Mouse (Mus musculus): ENCODE results near the gene Scaper. TPM values are rescaled to one million over a fixed set of nuclear protein-coding genes. Genes with fewer than 3 reads are reported as not detected.

The Scaper gene
- total RNA-seq, 2 experiments from 2014 or later: 9.9 to 12.4 TPM

DNA sequence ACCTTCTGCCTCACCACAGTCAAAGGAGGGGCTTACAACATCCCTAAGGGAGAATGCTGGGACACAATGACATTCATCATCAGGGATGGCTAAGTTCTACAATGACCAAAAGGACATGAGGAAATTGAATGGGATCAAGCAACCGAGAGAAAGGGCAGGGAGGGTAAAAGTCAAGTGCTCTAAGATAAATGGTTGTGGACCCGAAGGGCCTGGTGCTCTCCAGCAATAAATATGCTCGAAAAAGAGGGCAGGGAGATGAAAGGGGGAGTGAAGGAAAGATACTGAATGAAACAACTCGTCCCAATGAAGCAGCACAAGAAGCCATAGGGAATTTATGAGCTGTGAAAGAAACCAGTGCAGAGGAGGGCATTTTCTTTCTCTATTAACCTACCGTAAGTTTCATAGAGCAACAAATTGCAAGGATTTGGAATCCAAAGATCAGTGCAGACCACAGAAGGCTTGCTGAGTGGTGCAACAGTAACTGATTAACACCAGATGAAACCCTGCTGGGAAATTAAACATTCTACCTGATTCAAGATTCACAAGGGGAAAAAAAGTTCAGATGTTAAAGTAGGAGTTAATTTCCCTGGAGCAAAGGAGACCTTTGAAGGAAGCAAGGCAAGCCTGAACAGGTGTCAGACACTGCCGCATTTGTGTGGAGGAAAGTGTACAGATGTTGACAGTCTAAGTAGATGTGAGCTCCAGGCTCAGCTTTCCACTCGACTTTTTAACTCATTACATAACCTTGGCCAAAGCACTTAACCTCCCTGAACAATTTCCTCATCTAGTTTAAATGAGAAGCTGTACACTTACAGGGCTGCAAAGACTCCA, 329.0 kb downstream of the Scaper start:
- DNase-seq: no peak

DNA sequence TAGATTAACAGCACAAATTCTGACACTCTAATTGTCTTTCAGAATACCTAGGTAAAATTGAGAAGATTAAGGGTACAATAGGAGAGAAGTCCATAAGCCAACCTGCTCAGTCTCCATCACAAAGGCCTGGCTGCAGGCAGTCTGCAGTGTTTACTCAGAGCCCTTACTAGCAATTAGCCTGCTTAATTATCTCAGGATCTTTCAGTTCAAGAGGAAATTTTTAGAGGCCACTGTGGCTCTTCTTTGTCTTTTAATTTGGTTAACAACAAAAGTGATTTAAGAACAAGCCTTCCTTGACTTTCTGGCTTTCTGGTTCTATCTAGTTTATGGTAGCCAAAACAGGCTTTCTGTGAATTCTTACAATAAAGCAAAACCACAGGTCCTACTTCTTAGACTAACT, 339.3 kb downstream of the Scaper start:
- no peak for DNase-seq

DNA sequence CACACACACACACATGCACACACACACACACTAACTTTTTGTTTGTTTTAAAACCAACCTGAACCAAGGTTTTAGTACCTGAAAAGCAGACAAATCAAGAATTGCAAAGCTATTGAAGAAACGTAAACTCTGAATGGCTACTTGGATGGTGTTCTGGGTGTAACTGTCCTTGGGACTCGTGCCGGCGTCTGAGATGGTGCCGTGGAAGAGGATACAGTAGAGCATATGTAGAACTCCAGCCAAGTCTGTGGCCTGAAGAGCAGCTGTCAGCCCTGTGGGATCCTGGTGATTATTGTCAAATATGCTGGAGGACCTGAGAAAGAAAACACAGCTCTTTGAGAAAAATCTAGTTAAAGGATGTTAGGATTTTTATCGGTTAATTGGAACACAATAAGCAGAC, 351.8 kb downstream of the Scaper start:
- no peak for DNase-seq

DNA sequence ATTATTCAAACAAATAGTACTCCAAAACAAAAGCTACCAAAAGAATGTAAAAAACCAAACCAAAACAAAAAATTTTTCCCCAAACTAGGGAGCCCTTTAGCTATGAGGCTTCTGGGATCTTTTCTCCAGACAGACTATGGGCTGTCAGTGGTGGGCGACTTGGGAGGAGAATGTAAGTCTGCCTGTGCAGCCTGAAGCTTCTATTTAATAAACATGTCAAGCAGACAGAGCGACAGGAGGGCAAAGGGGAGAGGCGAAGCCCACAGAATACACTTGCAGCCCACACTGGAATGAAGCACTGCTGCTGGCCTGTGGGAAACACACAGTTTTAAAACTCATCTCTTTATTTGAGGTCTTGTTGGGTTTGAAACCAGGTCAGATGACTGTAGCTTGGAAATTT, 356.5 kb downstream of the Scaper start:
- DNase-seq: no peak

DNA sequence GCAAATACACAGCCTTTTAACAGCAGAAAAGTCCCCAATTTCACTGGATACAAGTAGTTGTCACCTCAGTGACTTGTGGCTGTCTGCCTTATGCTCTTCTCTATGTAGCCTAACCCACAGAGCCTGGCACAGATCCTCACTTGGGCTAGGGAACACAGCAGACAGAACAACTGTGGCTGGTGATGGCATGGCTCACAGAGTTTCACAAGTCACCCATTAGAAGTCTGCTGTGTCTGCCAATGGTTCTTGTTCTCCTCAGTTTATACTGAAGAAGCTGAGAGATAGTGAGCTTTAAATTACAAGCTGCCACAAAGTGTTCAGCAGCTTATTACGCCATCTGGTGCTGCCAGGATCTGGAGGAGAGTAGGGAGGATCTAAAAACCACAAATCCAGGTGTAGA, 361.3 kb downstream of the Scaper start:
- no peak for DNase-seq

DNA sequence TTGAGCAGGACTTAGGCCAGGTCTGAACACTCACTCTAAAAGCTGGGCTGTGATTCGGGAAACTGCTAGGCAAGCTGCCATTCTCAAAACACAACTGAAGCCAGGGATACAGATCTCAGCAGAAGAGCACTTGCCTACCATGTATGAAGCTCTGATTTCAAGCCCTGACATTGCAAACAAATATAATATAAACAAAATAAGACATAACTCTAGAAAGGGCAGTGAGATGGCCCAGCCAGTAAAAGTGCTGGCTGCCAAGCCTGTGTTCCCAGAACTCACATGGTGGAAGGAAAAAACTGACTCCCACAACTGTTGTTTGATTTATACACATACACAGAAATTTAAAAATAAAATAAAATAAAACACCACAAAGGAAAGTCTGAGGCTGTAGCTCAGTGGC, 366.8 kb downstream of the Scaper start:
- DNase-seq: no peak

DNA sequence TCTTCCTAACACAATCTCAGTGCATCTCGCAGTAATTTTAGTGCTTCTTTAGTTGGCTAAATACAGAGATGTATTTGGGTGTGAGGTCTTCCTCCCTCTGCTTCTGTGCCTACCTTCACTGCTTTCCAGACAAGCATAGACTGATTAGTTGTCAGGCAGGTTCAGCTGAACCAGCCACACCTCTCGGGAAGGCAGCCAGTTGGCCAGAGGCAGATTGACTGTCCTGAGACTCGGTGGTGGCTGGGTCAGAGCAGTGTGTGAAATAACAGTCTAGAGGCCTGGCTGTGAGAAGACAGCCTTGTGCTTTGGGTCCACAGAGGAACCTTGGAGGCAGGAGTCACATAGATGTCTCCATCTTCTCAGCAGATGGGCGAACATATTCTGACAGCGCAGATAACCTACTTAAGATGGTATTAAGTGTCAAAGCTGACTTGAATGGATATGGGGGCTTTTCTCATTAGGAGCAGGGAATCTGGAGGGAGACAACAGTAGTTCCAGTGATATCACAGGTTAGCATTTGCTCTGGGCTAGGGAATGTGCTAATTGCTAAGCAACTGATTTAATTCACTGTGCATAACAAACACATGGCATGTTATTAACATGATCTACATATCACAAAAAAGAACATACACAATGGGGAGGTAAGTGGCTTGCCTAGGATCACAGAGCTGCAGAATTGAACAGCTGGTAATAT, 369.3 kb downstream of the Scaper start:
- DNase-seq: peak in 1 of 2 experiments; percentile 39

DNA sequence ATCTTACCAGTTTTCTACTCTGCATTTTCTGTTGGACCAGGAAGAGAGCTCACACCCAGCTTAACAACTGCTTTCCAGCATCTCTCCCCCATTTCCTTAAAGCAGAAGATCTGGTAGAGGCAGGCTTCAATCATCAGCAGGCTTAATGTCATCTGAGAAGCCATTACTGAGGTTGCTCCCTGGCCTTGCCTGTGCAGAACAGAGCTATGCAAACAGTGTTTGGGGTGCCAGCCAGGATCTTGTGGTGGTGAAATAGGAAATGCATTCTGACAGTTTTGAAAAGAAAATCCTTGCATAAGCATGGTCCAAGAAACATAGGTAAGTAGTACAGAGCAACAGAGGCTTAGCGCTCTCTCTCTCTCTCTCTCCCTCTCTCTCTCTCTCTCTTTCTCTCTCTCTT, 377.0 kb downstream of the Scaper start:
- DNase-seq: no peak

DNA sequence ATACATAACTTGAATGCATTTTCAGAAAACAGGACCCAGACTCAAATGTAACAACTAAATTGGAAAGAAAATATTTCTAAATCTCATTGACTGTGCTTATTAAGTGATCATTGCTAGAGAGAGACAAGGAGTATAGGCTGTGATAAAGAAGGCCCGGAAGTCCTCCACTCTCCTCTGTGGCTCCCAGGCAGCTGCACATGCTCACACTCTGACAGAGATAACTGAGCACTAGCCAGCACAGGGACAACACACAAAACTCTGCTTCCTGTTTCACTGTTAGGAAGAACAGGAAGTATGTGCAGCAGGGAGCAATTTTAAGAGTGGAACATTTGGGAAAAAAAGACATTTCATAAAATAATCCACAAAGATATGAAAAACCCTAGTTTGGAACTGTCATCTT, 382.9 kb downstream of the Scaper start:
- no peak for DNase-seq

DNA sequence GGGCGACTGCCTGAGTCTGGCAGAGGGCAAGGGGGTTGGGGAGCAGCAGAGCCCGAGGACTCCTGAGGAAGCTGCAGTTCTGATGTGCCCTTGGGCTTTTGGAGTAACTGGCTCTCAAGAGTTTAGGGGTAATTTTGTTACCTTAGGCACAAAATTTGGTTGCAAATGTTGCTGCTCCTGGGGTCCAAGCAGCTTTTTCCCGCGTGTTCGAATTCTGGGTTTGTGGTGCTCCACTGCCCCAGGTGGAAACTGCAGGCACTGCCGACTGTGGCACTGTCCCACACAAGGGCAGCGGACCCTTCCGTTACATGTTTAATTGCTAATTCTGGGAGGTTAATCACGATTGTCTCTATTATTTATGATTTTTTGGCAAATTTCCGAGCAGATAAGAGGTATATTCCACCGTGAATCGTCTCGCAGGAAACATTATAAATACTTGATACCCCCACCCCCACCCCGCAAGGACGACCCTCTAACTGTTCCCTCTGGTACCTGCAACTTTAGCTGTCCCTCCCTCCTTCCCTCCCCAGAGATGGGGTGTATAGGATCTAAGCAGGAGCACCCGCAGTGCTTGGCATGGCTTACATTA, 388.5 kb downstream of the Scaper start:
- no peak for DNase-seq

DNA sequence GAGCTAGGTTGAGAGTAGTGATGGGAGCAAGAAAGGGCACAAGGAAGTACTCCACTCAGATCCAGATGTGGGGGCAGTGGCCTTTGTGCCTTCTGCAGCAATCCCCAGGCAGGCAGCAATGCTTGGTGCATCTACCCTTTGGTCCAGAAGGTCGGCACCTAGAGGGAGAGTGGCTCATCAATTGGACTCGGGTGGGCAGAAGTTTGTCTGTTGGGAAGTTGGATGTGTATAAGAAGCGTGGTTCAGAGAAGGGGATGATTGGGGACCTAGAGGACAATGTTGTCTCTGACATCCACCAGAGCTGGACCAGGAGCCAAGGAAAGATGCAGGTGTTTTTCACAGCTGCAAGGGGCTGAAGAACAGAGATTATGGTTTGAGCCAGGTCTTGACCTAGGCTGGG, 389.0 kb downstream of the Scaper start:
- no peak for DNase-seq

DNA sequence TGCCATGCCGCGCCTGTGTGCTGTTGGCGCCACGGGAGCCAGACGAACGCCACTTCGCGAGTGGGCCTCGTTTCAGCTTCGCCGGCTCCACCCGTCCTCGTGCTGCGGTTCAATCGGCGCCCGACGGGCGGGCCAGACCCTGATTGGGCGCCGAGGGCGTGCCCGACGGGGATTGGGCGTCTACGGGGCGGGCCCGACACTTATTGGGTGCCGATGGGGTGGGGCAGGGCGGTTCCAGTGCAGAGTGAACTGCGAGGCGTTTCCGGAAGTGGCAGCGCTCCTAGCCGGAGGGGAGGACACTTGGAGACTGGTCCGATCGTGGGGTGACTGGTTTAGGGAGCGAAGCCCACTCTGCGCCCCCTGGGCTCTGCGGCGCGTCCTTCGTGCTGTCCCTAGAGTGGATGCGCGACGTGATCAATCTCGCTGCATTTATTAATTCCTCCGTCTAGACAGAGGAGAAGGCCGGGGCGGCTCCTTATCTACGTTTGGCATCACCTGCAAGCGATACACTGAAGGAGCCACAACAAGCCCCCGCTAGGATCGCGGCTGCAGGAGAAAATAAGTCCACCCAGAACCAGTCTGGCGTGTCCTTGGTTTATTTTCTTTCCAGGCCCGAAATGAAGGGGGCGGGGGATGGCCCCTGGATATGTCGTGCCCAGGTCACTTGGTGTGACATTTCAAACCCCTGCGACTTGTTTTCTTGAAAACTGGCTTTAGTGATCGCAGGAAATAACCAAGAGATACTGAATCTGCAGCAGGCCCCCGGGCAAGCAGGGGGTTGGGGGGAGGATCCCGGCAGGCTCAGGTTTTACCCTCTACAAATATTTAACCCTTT, 391.5 kb downstream of the Scaper start:
- DNase-seq: peak; percentile 61 to 70

DNA sequence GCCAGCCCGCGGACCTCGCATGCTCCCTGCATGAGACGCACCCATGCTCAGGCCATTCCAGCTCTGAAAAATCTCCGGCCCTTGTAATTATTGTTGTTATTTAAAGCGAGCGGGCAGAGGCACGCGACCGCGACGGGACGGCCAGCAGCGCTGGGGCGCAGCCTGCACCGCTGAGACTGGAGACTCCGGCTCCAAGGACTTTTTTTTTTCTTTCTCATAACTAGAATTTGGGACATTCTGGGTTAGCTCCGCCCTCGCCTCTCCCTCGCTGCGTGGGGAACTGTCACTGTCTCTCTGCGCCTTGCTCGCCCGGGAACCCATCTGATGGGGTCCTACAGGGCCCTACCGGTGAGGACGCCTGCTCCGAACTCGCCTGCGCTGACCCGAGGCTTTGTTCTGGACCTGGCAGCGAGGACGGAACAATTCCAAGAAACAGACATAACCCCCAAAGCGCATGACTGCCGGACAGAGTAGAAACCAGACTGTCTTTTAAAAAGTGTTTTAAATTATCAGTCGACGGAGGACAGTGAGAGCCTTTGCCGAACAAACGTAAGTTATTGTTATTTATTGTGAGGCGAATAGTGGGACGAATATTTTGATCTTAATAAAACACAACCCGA, 392.3 kb downstream of the Scaper start:
- peak in 1 of 2 experiments; percentile 15 for DNase-seq

DNA sequence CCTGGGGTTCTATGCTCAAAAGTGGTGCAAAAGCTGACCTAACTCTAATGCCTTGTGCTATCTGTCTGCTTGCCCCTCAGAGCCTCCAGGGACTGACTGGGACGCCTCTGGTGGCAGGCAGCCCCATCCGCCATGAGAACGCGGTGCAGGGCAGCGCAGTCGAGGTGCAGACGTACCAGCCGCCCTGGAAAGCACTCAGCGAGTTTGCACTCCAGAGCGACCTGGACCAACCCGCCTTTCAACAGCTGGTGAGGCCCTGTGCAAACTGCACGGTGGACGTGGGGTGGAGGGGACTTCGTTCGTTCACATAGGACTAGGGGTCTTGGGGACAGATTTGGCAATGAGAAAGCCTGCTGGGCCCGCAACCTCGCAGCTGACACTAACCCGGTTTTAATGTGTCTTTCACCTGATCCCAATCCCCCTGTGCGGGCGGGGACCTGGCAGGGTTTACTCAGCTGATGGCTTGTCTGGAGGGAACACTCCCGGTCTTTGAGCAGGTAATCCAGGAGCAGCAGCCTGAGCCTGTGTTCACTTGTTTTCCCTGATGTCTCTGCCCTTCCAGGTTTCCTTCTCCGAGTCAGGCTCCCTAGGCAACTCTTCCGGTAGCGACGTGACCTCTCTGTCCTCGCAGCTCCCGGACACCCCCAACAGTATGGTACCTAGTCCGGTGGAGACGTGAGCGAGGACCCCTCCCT, 392.9 kb downstream of the Scaper start:
- DNase-seq: peak in 1 of 2 experiments; percentile 11

DNA sequence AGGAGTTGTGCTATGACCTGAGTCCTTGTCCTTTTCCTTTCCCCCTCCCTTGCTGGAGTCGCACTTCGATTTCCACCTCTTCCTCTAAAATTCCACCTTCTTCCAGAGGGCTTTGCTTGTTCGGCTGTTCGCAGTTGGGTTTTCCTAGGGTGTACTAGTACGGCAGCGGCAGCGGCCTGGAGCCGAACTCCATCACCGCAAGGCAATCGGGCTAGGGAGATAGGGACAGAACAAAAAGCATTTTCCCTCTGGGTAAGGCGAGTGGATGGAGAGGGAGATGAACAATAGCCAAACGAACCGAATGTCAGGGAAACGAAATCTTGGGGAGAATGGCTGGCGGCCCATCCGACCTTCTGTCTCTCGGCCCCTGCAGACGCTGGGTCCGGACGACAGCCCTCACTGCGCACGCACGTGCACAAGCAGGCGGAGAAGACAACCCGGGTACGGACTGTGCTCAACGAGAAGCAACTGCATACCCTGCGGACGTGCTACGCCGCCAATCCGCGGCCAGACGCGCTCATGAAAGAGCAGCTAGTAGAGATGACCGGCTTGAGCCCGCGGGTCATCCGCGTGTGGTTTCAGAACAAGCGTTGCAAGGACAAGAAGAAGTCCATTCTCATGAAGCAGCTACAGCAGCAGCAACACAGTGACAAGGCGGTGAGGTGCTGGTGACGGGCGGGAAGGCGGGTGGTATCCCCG, 394.1 kb downstream of the Scaper start:
- peak in 1 of 2 experiments; percentile 20 for DNase-seq

DNA sequence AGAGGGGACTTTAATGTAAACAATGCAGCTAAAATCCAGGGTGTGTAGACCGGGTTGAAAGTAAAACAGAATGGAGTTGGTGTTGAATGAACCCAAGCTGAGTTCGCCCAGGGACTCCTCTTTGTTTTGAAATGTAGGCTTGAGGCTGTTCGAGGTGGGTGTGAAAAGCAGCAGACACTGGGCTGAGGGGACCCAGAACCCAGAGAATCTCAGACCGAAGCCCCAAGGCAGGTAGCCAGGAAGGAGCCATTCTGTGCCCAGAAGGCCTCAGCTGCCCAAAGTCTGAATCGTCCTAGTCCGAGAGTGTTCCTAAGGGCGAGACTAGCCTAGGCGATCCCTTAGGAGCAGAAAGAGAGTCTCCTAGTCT, 394.6 kb downstream of the Scaper start:
- DNase-seq: no peak

DNA sequence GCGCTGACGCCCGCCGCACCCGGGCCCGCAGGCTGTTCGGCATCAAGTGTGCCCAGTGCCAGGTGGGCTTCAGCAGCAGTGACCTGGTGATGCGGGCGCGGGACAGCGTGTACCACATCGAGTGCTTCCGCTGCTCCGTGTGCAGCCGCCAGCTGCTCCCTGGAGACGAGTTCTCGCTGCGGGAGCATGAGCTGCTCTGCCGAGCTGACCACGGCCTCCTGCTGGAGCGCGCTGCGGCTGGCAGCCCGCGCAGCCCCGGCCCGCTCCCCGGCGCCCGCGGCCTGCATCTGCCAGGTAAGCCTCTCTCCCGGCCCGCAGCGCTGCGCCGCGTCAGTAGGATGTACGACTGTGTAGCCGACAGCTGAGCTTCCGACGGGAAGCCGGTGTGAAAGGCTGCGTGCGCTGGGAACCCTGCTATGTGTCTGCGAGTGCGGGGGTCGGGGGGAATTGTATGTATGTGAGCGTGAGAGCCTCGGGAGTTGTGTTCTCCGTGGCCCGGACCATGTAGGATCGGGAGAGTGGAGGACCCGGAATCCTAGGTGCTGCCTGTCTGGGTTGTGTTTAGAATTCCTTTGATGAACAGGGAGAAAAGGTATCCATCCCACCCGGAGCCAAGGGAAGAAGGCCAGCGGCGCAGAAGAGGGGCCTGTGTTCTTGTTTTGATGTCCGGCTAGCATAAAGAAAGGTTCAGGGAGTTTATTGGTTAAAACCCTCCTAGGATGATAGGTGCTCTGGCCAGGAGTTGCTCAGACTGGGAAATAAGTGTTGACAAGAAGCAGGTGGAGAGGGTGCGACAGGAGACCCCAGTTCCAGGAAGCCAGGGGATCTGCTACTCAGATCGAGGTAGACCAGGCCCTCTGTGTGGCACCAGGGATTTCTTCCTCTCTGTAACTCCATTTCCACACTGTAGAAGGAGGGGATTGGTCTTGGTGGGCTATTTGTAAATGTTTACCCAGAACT, 395.3 kb downstream of the Scaper start:
- peak in 1 of 2 experiments; percentile 8 for DNase-seq

DNA sequence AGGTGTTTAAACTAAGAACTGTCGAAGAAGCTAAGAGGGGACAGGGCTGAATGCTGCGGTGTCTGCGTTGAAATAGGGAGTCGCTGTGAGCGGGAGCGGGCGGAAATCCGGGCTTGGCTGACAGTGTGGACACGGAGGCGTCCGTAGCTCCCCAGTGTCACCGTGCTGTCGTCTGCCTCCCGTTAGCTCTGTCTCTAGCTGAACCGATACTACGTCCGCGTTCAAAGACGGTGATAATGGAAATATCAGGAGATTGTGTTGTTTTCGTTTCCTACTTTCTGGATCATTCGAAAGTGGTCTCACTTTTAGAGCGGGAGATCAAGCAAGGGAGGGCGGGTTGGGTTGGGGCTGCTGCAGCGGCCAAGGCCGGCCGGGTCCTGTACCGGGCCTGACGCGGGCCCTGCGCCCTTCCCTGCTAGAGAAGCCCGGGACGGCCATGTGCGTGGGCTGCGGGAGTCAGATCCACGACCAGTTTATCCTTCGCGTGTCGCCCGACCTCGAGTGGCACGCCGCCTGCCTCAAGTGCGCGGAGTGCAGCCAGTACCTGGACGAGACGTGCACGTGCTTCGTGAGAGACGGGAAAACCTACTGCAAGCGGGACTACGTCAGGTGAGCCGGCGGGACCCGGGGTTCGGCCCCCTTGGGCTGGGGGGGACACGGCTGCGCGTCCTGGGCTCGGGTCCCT, 396.1 kb downstream of the Scaper start:
- peak in 1 of 2 experiments; percentile 31 for DNase-seq

DNA sequence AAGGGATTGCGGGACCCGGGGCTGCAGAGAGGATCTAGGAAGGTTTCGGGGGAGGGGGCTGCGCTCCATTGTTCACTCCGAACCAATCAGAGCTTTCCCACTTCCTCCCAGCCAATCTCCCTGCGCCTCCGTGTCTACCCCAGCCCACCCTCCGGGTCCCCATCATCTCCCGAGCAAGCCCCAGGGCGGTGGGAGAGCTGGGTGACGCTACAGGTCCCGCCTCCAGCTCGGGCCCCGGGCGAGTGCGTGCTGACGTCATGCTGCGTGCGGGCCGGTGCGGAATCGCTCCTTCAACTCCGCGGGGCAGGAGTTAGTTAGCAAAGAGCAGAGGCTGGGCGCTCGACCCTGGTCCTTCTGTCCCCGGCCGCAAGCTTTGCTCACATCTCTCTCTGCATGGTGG, 397.0 kb downstream of the Scaper start:
- peak; percentile 38 to 54 for DNase-seq
